Mouse (Mus musculus): ENCODE data around the gene Cers5.

DNA sequence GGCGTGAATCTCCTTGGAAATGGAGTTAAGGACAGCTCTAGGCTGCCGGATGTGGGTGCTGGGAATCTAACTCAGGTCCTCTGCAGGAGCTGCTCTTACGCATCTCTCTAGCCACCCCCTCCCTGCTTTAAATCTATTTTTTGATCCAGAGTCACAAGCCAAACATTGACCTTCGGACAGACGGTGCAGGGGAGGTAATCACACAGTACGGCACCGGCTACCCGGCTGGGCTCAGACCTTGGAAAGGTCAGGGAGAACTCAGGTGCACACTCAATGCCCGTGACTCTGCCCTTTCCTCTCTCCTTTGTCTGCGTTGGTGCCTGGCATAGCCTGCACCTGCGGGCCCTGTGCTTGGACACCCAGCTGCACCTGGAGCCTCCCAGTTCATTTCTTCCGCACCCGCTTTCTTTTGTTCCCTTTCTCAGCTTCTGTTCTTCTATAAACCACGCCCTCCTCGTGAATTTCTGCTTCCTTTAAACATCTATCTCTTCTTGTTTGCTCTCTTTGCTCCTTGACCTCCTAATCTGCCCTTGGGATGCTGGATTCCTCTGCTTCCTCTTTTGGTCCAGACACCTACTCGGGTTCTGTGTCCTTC is 19.6 kb upstream of the Cers5 start:
- TF ChIP-seq CTCF (IDR thresholded peaks at IDR 0.05; ENCODE audit: low read depth, low read length) (no peak), POLR2A (IDR thresholded peaks at IDR 0.05; ENCODE audit: borderline replicate concordance, low read depth, low read length) (no peak)
